ENCODE assay signal across 10 mouse cellular contexts in the genomic region with DNA sequence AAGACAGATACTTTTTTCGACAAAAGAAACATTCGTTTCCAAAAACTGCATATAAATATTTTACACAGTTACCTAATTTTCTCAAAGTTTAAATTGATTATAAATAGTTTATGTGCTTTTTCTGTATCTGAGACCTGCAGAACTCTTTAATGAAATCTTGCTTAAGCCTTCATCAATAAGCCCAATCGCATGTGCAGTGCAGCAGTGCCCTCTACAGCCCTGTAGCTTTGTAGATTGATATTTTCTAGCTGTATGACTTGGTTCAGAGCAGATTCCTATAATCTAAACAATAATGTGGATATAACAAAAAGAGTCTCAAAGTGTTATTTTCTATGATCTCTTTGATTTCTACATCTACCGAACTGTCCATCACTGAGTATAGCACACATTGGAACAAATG.
DNase-seq lines count a peak whose midpoint lies in the region; ATAC-seq and TF ChIP-seq lines count a peak whose summit lies in the region.
"Had no signal": no experiment of that assay in that cellular context is flagged by ENCODE, and none has a peak within 500 bp of the region (broad histone marks: within the 10 kb centered on the region; RNA-seq: fewer than 3 reads in every experiment).

No protein-coding gene starts in this region.

- peak; percentile 88 for TF ChIP-seq CTCF in layer of hippocampus, adult 2 months (conservative IDR thresholded peaks at IDR 0.05)

- no peaks in the 10 kb centered on the region for H3K9me3 ChIP-seq in midbrain, embryonic 14.5 days (ENCODE audit: control insufficient read depth, low read length)
- no peaks in the 10 kb centered on the region for H3K9me3 ChIP-seq in midbrain, embryonic 10.5 days (replicated peaks)
- H3K9me3 ChIP-seq: stomach, embryonic 15.5 days had no signal

- H3K27me3 ChIP-seq in midbrain, embryonic 14.5 days (ENCODE audit: control insufficient read depth, insufficient read depth, low read length): no peaks in the 10 kb centered on the region
- no peaks in the 10 kb centered on the region for H3K27me3 ChIP-seq in midbrain, embryonic 10.5 days (ENCODE audit: low read depth, poor library complexity, severe bottlenecking)
- H3K27me3 ChIP-seq: stomach, embryonic 15.5 days had no signal

- intact Hi-C loops in heart, postnatal 25 days (cut with DNase I): no loop called here

- no peaks in the 10 kb centered on the region for H3K36me3 ChIP-seq in midbrain, embryonic 14.5 days (ENCODE audit: control insufficient read depth, insufficient read depth, low read length)
- no peaks in the 10 kb centered on the region for H3K36me3 ChIP-seq in midbrain, embryonic 10.5 days
- H3K36me3 ChIP-seq: stomach, embryonic 15.5 days had no signal

- peak; percentile 2 for DNase-seq in cerebellum, adult 11 months
- DNase-seq in cerebellum, adult 11-12 months: no peak
- peak; percentile 88 for DNase-seq in midbrain, embryonic 14.5 days
- no peak for DNase-seq in midbrain, embryonic 10.5 days (ENCODE audit: low spot score)
- DNase-seq in layer of hippocampus, adult 2 months (ENCODE audit: low spot score in 2 of 2): peak; percentile 59 to 61
- peak; percentile 33 for DNase-seq in retina, postnatal 1 day
- DNase-seq in heart, postnatal 25 days (ENCODE audit: low spot score): no peak

- no peak overlapping the region for H3K9ac ChIP-seq in midbrain, embryonic 14.5 days (replicated peaks; ENCODE audit: low read length)
- H3K9ac ChIP-seq: liver, embryonic 14.5 days; stomach, embryonic 15.5 days had no signal

- 0 out of 2 replicates have a peak, but pooled peaks have one; percentile 55 for ATAC-seq in midbrain, embryonic 14.5 days (ENCODE audit: low FRiP score, low TSS enrichment)
- no peak for ATAC-seq in granulocyte monocyte progenitor cell, adult 5-6 weeks (replicated peaks; ENCODE audit: poor library complexity, severe bottlenecking)

- no peak overlapping the region for H3K4me2 ChIP-seq in midbrain, embryonic 14.5 days (ENCODE audit: low read length)
- H3K4me2 ChIP-seq: stomach, embryonic 15.5 days had no signal

- H3K4me1 ChIP-seq in midbrain, embryonic 14.5 days (ENCODE audit: control insufficient read depth, insufficient read depth, low read length): no peaks in the 10 kb centered on the region
- H3K4me1 ChIP-seq in midbrain, embryonic 10.5 days: no peaks in the 10 kb centered on the region
- H3K4me1 ChIP-seq: stomach, embryonic 15.5 days had no signal

- H3K4me3 ChIP-seq in midbrain, embryonic 14.5 days (replicated peaks; ENCODE audit: low read depth, low read length): no peak overlapping the region
- no peak overlapping the region for H3K4me3 ChIP-seq in midbrain, embryonic 10.5 days
- no peak overlapping the region for H3K4me3 ChIP-seq in layer of hippocampus, adult 2 months
- H3K4me3 ChIP-seq: stomach, embryonic 15.5 days had no signal

- no peak overlapping the region for H3K27ac ChIP-seq in midbrain, embryonic 14.5 days (replicated peaks; ENCODE audit: low read depth, low read length)
- no peak overlapping the region for H3K27ac ChIP-seq in midbrain, embryonic 10.5 days (replicated peaks)
- H3K27ac ChIP-seq in layer of hippocampus, adult 2 months: no peak overlapping the region
- H3K27ac ChIP-seq: liver, embryonic 14.5 days; stomach, embryonic 15.5 days had no signal

- WGBS in midbrain, embryonic 14.5 days: 88% methylated on average over 4 of the region's 4 CpGs
- WGBS in midbrain, embryonic 10.5 days: 93% methylated on average over 4 of the region's 4 CpGs

Comparison
In these comparisons a context has a peak if more than half of its experiments do, and no peak if none do; other contexts are left out.
1. DNase-seq: peak in cerebellum, adult 11 months (single experiment), midbrain, embryonic 14.5 days (single experiment), layer of hippocampus, adult 2 months (2 of 2) and retina, postnatal 1 day (single experiment); none in cerebellum, adult 11-12 months (single experiment), midbrain, embryonic 10.5 days (single experiment) and heart, postnatal 25 days (single experiment).